Mouse (Mus musculus) CH12.LX (cell line): ENCODE data around the gene Cnga2.

Experiments used
- CHD1 ChIP-seq: IDR thresholded peaks from 2 replicates; pipeline ENCODE4 v1.6.1; 2012; ENCODE audit warnings: low read depth, low read length, improper control_type of control experiment, inconsistent platforms
- CHD2 ChIP-seq: IDR thresholded peaks from 2 replicates; pipeline ENCODE4 v1.6.1; 2011; ENCODE audit warnings: low read length, improper control_type of control experiment
- CTCF ChIP-seq, 2 experiments: IDR thresholded peaks in 1 of 2; conservative IDR thresholded peaks in 1 of 2; 2 replicates each; pipeline ENCODE4 v1.5.1; 2011 to 2012; ENCODE audit warnings: low read depth in 2 of 2, low read length in 2 of 2, improper control_type of control experiment in 1 of 2, inconsistent platforms in 1 of 2, mild to moderate bottlenecking in 1 of 2, moderate library complexity in 1 of 2
- EP300 ChIP-seq: IDR thresholded peaks from 2 replicates; pipeline ENCODE4 v1.6.1; 2011; ENCODE audit warnings: low read length, improper control_type of control experiment
- ETS1 ChIP-seq: conservative IDR thresholded peaks from 2 replicates; pipeline ENCODE4 v1.6.1; 2012; ENCODE audit warnings: low read depth, mild to moderate bottlenecking, inconsistent platforms, low read length, improper control_type of control experiment, moderate library complexity
- GABPA ChIP-seq: IDR thresholded peaks from 2 replicates; pipeline ENCODE4 v1.6.1; 2012; ENCODE audit warnings: low read depth, low read length, improper control_type of control experiment, inconsistent platforms; ENCODE audit not compliant: insufficient replicate concordance
- JUND ChIP-seq: conservative IDR thresholded peaks from 2 replicates; pipeline ENCODE4 v1.6.1; 2011; ENCODE audit warnings: low read depth, low read length, improper control_type of control experiment
- MAZ ChIP-seq: IDR thresholded peaks from 2 replicates; pipeline ENCODE4 v1.6.1; 2012; ENCODE audit warnings: low read depth, mild to moderate bottlenecking, inconsistent platforms, low read length, improper control_type of control experiment, moderate library complexity
- NELFE ChIP-seq: IDR thresholded peaks from 2 replicates; pipeline ENCODE4 v1.6.1; 2011; ENCODE audit warnings: low read depth, low read length, improper control_type of control experiment
- POLR2A ChIP-seq: IDR thresholded peaks from 2 replicates; pipeline ENCODE4 v1.6.1; 2011; ENCODE audit warnings: low read depth, mild to moderate bottlenecking, improper control_type of control experiment, low read length
- TBP ChIP-seq: conservative IDR thresholded peaks from 2 replicates; pipeline ENCODE4 v1.6.1; 2011; ENCODE audit warnings: low read depth, low read length, improper control_type of control experiment
- ZC3H11A ChIP-seq: IDR thresholded peaks from 2 replicates; pipeline ENCODE4 v1.6.1; 2012; ENCODE audit warnings: low read depth, mild to moderate bottlenecking, inconsistent platforms, low read length, improper control_type of control experiment
- ZNF384 ChIP-seq: IDR thresholded peaks from 2 replicates; pipeline ENCODE4 v1.6.1; 2012; ENCODE audit warnings: low read depth, low read length, improper control_type of control experiment, inconsistent platforms

GRCm38 (mm10) chrX:72012236-72012635, 20.6 kb downstream of the Cnga2 start:
- TF ChIP-seq NELFE (no peak), EP300 (no peak), CTCF (conservative IDR thresholded peaks at IDR 0.05 in 1 of 2, IDR thresholded peaks at IDR 0.05 in 1 of 2; ENCODE audit: low read depth in 2 of 2, low read length in 2 of 2) (no peak), MAZ (no peak), POLR2A (no peak), TBP (no peak), ZC3H11A (no peak), ZNF384 (no peak), CHD1 (no peak), JUND (no peak), CHD2 (no peak), GABPA (no peak), ETS1 (no peak)
